Mouse (Mus musculus) kidney, postnatal 25 days (tissue): ENCODE data around the gene Tsr2.
A peak's percentile ranks its signal among the peaks of the same experiment; 100 is the strongest.

Source experiments
- DNase-seq, 2 experiments: peaks; one replicate each; pipeline ENCODE4 v3.0.0; 2021; ENCODE audit warnings: mixed read lengths in 2 of 2

The Tsr2 gene

GRCm38 (mm10) chrX:151096171-151097058 lies at the start of gene Tsr2:
Tsr2 (minus strand) TSS chrX:151096543.
- peak; percentile 76 to 83 for DNase-seq

- peak in 1 of 2 experiments; percentile 1 for DNase-seq
Measured at GRCm38 (mm10) chrX:151132785-151133184, 36.4 kb upstream of the Tsr2 start.

DNA sequence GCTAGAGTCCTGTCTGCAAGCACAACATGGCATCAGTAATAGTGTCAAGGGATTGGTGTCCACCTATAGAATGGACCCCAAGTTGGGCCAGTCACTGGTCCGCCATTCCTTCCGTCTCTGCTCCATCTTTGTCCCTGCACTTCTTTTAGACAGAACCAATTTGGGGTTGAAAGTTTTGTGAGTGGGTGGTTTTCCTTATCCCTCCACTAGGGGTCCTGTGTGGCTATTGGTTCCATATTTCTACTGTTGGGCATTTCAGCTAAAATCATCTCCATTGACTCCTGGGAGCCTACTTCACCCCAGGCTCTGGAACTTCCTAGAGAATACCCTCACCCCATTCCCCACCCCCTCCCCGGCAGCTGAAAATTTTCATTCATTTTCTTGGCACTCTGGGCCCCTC lies 34.1 kb upstream of the Tsr2 start:
- no peak for DNase-seq

DNA sequence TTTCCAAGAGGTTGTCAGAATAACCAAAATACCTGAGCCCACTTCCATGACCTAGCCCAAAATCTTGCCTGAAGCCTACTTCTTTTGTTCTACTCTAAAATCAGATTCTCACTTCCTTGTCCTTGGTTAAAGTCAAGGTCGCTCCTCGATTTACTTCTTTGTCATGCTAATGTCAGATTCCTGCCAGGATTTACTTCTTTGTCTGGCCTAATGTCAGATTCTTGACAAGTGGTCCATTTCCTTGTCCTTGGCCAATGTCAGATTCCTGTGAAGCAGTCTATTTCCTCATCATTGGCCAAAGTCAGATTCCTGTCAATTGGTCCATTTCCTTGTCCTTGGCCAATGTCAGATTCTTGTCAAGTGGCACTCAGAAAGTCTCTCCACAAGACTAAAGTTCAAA lies 27.6 kb upstream of the Tsr2 start:
- DNase-seq: no peak

GRCm38 (mm10) chrX:151117432-151117831 lies 21.1 kb upstream of the Tsr2 start:
- DNase-seq: no peak

- peak; percentile 27 to 49 for DNase-seq
Measured at GRCm38 (mm10) chrX:151116795-151117194, 20.5 kb upstream of the Tsr2 start.

- no peak for DNase-seq
Measured at GRCm38 (mm10) chrX:151107301-151108067, 11.1 kb upstream of the Tsr2 start.

- DNase-seq: no peak
Measured at GRCm38 (mm10) chrX:151087418-151087817, 8.9 kb downstream of the Tsr2 start.

- no peak for DNase-seq
Measured at GRCm38 (mm10) chrX:151085599-151085998, 10.7 kb downstream of the Tsr2 start.

DNA sequence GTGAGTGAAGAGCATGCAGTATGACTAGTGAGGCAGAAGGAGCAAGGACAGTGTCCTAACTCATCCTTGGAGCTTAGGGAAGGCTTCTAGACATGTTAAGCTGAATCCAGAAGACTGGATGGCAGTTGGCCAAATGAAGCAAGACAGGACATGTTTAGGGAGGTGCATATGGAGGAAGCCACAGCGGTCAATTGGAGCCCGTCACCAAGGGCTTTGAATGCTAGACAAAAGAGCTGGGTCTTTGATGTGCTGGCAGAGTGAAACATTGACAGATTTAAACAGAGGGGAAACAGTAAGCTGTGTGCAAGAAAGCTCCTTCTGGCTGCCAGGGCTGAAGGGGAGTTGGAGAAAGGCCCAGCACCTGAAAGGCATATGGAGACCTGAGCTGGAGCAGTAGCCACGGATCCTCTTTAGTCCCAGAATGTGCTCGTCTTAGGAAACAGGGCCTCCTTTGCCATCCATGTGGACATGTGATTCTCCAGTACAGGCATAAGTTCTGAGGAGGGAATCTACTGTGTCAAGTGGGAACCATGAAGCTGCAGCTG lies 19.3 kb downstream of the Tsr2 start:
- no peak for DNase-seq

DNA sequence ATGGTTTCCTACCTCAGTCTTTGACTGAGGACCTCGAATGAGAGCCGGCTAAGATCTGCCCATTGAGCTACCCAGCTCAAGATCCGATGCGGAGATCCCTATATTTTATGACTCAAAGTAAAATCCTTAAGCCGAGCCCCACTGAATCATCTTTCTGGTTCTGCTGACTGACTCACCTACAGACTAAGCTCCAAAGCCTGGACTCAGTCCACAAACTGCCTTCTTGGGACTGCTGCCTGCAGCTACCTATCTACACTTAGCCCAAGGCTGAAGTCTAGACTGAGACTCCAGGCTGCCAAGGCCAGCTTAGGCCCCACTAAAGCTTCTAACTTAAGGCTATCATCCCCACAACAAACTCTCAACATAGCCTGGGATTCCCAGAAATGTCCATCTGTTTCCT lies 20.3 kb downstream of the Tsr2 start:
- no peak for DNase-seq

GRCm38 (mm10) chrX:151067876-151068275 lies 28.5 kb downstream of the Tsr2 start:
- no peak for DNase-seq

- no peak for DNase-seq
Measured at GRCm38 (mm10) chrX:151066071-151066666, 30.2 kb downstream of the Tsr2 start.

GRCm38 (mm10) chrX:151061615-151062299 lies 34.6 kb downstream of the Tsr2 start:
- no peak for DNase-seq

DNA sequence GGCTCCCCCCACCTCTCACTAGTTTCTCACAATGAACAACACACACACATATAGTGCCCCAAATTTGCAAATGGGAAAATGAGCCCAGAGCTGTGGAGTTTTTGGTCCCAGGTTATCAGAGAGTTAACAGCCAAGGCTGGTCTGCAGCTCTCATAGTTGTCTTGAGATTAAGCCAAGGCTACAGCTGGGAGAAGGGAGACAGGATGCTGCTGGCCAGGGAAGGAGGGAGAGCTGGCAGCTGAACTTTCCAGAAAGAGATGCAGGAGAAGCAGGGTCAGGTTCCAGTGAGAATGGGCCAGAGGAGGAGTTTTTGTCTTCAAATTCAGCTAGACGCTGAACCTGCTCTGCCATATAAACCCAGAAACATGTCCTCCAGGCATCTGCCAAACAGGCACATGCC lies 37.0 kb downstream of the Tsr2 start:
- no peak for DNase-seq

- peak; percentile 44 to 69 for DNase-seq
Measured at GRCm38 (mm10) chrX:151055559-151055958, 40.8 kb downstream of the Tsr2 start.

- DNase-seq: no peak
Measured at GRCm38 (mm10) chrX:151054489-151054888, 41.9 kb downstream of the Tsr2 start.

DNA sequence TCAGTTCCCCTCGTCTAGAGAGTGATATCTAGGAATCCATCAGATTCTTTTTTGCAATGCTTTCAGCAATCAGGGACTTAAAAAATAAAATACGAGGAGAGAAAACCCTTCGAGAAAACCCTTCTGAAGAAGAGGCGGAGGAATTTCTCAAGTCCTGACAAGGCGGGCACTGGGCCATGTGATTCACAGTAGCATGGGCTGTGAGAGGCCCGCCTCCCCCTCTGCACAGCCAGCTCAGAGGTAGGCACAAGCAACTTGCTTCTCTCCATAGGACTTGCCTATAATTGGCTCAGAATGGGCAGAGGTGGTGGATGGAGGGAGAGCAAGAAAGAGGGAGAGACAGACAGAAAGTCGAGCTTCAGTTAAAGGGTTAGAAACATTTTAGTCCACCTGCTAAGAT lies 46.0 kb downstream of the Tsr2 start:
- peak in 1 of 2 experiments; percentile 6 for DNase-seq

- no peak for DNase-seq
Measured at GRCm38 (mm10) chrX:151049661-151050215, 46.6 kb downstream of the Tsr2 start.

GRCm38 (mm10) chrX:151047431-151048058 lies 48.8 kb downstream of the Tsr2 start:
- peak; percentile 22 to 60 for DNase-seq

- peak; percentile 93 to 95 for DNase-seq
Measured at GRCm38 (mm10) chrX:151046777-151047430, 49.4 kb downstream of the Tsr2 start.
